Mouse (Mus musculus) liver, embryonic 12.5 days (tissue): ENCODE data around the gene Atg4d. TPM values are rescaled to one million over a fixed set of nuclear protein-coding genes. Genes with fewer than 3 reads are reported as not detected.
"Not testable (repeated sequence)": the region's sequence is repeated elsewhere in the genome, so short reads cannot be mapped to it uniquely, and the experiment has no call there.

Source experiments
- ATAC-seq: fragments of 200-750 bp; cut with Nextera tagmentation; 2 replicates; pipeline ENCODE4 v1.8.0; 2017; ENCODE audit warnings: moderate number of reproducible peaks, mild to moderate bottlenecking, moderate library complexity
- H3K27ac ChIP-seq: fragments of 300-500 bp; sonication (generic); 2 replicates; pipeline ENCODE4 v1.5.1; 2016; ENCODE audit warnings: mild to moderate bottlenecking
- H3K27me3 ChIP-seq: fragments of 300-500 bp; sonication (generic); replicated peaks from 2 replicates; pipeline ENCODE4 v1.6.1; 2016; ENCODE audit warnings: mild to moderate bottlenecking, moderate library complexity
- H3K36me3 ChIP-seq: fragments of 300-500 bp; sonication (generic); 2 replicates; pipeline ENCODE4 v1.6.1; 2016; ENCODE audit warnings: mild to moderate bottlenecking, moderate library complexity
- H3K4me1 ChIP-seq: fragments of 300-500 bp; sonication (generic); 2 replicates; pipeline ENCODE4 v1.6.1; 2016
- H3K4me2 ChIP-seq: fragments of 300-500 bp; sonication (generic); 2 replicates; pipeline ENCODE4 v1.6.1; 2016; ENCODE audit warnings: mild to moderate bottlenecking, moderate library complexity
- H3K4me3 ChIP-seq: fragments of 300-500 bp; sonication (generic); 2 replicates; pipeline ENCODE4 v1.5.1; 2016; ENCODE audit warnings: mild to moderate bottlenecking, moderate library complexity
- H3K9ac ChIP-seq: fragments of 300-500 bp; sonication (generic); 2 replicates; pipeline ENCODE4 v1.6.1; 2016; ENCODE audit warnings: mild to moderate bottlenecking, moderate library complexity
- H3K9me3 ChIP-seq: fragments of 300-500 bp; sonication (generic); replicated peaks from 2 replicates; pipeline ENCODE4 v1.6.1; 2016; ENCODE audit warnings: mild to moderate bottlenecking, moderate library complexity
- WGBS: fragments of 180-500 bp; shearing (Covaris S2); methylation state at CpG from one replicate; pipeline ENCODE4 v1.1.7; 2016; ENCODE audit not compliant: insufficient replicate concordance; 5-methylcytosine and 5-hydroxymethylcytosine counted together
- polyA plus RNA-seq: library from polyadenylated mRNA; unstranded; fragments of >200 nt; fragmentation: Nextera tagmentation; extraction: Ambion mirVana; gene quantifications from 2 replicates; pipeline ENCODE4 v1.2.1, GENCODE M21; 2016

Gene Atg4d
- polyA plus RNA-seq, result 85.7 and 85.9 TPM in 2 replicates

GRCm38 (mm10) chr9:21265000-21265561, at the start of gene Atg4d:
Gene Atg4d, plus strand, starts transcription at chr9:21265293.
- peaks cover 39% of the 10 kb centered on the region for H3K36me3 ChIP-seq
- peak; percentile 92 for ATAC-seq
- H3K4me1 ChIP-seq, result peaks cover 69% of the 10 kb centered on the region
- H3K4me3 ChIP-seq, result peak within 1 kb of the TSS; percentile 98
- peak within 1 kb of the TSS; percentile 83 for H3K4me2 ChIP-seq
- no peaks in the 10 kb centered on the region for H3K9me3 ChIP-seq
- H3K9ac ChIP-seq, result peak within 1 kb of the TSS; percentile 98
- no peaks in the 10 kb centered on the region for H3K27me3 ChIP-seq
- WGBS, result under 1% methylated on average over 49 of the region's 49 CpGs
- peak within 1 kb of the TSS; percentile 100 for H3K27ac ChIP-seq

GRCm38 (mm10) chr9:21216050-21216841, 48.8 kb upstream of the Atg4d start:
- Histone ChIP-seq H3K4me1 (peaks cover 10% of the 10 kb centered on the region), H3K9me3 (no peaks in the 10 kb centered on the region), H3K36me3 (no peaks in the 10 kb centered on the region), H3K27ac (no peak overlapping the region), H3K27me3 (peaks cover 17% of the 10 kb centered on the region), H3K4me3 (no peak overlapping the region), H3K4me2 (no peak overlapping the region), H3K9ac (no peak overlapping the region)
- ATAC-seq, result no peak
- WGBS, result 63% methylated on average over 25 of the region's 25 CpGs

DNA sequence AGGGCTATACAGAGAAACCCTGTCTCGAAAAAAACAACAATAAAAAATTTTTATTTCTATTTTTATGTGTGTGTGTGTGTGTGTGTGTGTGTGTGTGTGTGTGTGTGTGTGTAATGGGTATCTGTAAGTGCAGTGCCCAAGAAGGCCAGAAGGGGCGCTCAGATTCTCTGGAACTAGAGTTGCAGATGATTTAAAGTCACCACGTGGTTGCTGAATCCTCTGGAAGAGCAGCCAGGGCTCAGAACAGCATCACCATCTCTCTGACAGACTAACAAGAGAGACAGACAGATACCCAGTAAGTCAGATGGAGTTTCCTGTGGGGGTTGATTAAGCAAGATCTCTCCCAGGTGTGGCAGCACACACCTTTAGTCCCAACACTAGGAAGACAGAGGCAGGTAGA, 45.3 kb upstream of the Atg4d start:
- Histone ChIP-seq H3K4me1 (peaks cover 23% of the 10 kb centered on the region), H3K4me2 (no peak overlapping the region), H3K9ac (no peak overlapping the region), H3K9me3 (no peaks in the 10 kb centered on the region), H3K27ac (no peak overlapping the region), H3K27me3 (peaks cover 17% of the 10 kb centered on the region), H3K4me3 (no peak overlapping the region), H3K36me3 (no peaks in the 10 kb centered on the region)
- ATAC-seq, result no peak
- WGBS, result 49% methylated on average over 3 of the region's 3 CpGs

GRCm38 (mm10) chr9:21220490-21221382, 44.4 kb upstream of the Atg4d start:
- Histone ChIP-seq H3K9me3 (no peaks in the 10 kb centered on the region), H3K36me3 (no peaks in the 10 kb centered on the region), H3K4me3 (peak overlapping the region; percentile 54), H3K27me3 (peaks cover 17% of the 10 kb centered on the region), H3K4me2 (peak overlapping the region; percentile 72), H3K9ac (peak overlapping the region; percentile 62), H3K4me1 (peaks cover 32% of the 10 kb centered on the region), H3K27ac (peak overlapping the region; percentile 85)
- WGBS, result 3% methylated on average over 21 of the region's 21 CpGs
- peak; percentile 93 for ATAC-seq

GRCm38 (mm10) chr9:21221383-21221929, 43.6 kb upstream of the Atg4d start:
- Histone ChIP-seq H3K9ac (peak overlapping the region; percentile 62; the same call in 1 of the 2 replicates), H3K27me3 (peaks cover 13% of the 10 kb centered on the region), H3K36me3 (no peaks in the 10 kb centered on the region), H3K4me1 (peaks cover 37% of the 10 kb centered on the region), H3K27ac (peak overlapping the region; percentile 85), H3K4me3 (peak overlapping the region; percentile 54), H3K4me2 (peak overlapping the region; percentile 72), H3K9me3 (no peaks in the 10 kb centered on the region)
- WGBS, result 8% methylated on average over 7 of the region's 7 CpGs
- ATAC-seq, result peak; percentile 40; the same call in 1 of the 2 replicates

DNA sequence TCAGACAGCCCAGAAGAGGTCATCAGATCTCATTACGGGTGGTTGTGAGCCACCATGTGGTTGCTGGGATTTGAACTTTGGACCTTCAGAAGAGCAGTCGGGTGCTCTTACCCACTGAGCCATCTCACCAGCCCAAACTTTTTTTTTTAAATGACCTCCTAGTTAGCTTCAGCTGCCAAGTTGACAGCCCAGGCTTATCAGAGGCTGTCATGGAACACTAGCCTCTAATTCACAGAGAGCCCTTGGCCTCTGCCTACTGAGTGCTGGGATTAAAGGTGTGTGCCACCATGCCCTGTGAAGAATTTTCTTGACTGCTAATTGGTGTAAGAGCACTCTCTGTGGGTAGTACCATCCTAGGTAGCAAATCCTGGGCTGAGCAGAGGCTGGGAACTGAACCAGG, 41.6 kb upstream of the Atg4d start:
- H3K9ac ChIP-seq, H3K27me3 ChIP-seq, ATAC-seq, H3K36me3 ChIP-seq, H3K27ac ChIP-seq, H3K4me2 ChIP-seq, H3K4me3 ChIP-seq, H3K9me3 ChIP-seq: not testable (repeated sequence)
- 89% methylated on average over 2 of the region's 2 CpGs for WGBS
- H3K4me1 ChIP-seq, result peaks cover 55% of the 10 kb centered on the region

DNA sequence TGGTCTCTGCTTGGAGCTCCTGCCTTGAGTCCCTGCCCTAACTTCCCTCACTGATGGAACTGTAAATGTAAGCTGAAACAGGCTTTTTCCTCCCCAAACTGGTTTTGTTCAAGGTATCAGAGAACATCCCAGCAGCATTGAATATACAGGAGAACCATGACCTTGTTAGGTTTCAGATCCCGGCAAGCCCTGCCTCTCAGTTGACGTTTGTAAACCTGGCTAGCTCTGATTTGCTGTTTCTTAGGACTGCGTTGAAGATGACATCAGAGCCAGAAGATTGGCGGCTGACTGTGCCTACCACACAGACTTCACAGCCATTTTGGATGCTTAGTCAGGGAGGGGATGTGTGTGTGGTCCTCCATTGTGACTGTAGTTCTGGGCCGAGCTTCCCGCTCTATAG, 41.2 kb upstream of the Atg4d start:
- WGBS, result 80% methylated on average over 6 of the region's 6 CpGs
- Histone ChIP-seq H3K36me3 (peaks cover 3% of the 10 kb centered on the region), H3K27me3 (no peaks in the 10 kb centered on the region), H3K27ac (no peak overlapping the region), H3K9me3 (no peaks in the 10 kb centered on the region), H3K4me3 (no peak overlapping the region), H3K4me2 (no peak overlapping the region), H3K9ac (no peak overlapping the region), H3K4me1 (peaks cover 58% of the 10 kb centered on the region)
- ATAC-seq, result no peak

GRCm38 (mm10) chr9:21224576-21225414, 40.3 kb upstream of the Atg4d start:
- Histone ChIP-seq H3K4me1 (peaks cover 58% of the 10 kb centered on the region), H3K27ac (peak overlapping the region; percentile 64), H3K4me2 (peak overlapping the region; percentile 78), H3K9ac (peak overlapping the region; percentile 45; the same call in 1 of the 2 replicates), H3K9me3 (no peaks in the 10 kb centered on the region), H3K4me3 (peak overlapping the region; percentile 49), H3K27me3 (no peaks in the 10 kb centered on the region), H3K36me3 (peaks cover 12% of the 10 kb centered on the region)
- 20% methylated on average over 26 of the region's 26 CpGs for WGBS
- ATAC-seq, result peak; percentile 21; the same call in 1 of the 2 replicates

DNA sequence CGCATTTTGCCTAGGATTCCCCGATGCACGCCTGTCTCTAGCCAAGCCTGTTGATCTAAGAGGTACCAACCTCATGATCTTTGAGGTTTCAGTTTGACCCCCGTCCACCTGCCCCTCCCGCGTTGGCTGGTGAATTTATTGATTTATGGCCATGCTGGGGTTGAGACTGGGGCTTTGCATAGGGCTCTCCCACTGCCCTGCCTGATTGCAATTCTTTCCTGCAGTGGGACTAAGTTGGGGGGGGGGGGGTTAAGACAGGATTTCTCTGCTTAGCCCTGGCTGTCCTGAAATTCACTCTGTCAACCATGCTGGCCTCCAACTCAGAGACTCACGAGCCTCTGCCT, 39.7 kb upstream of the Atg4d start:
- Histone ChIP-seq H3K9ac (peak overlapping the region; percentile 45; the same call in 1 of the 2 replicates), H3K9me3 (no peaks in the 10 kb centered on the region), H3K4me2 (peak overlapping the region; percentile 78), H3K4me3 (peak overlapping the region; percentile 49), H3K36me3 (peaks cover 18% of the 10 kb centered on the region), H3K27me3 (no peaks in the 10 kb centered on the region), H3K4me1 (peaks cover 58% of the 10 kb centered on the region), H3K27ac (peak overlapping the region; percentile 64)
- WGBS, result 15% methylated on average over 7 of the region's 7 CpGs
- no peak for ATAC-seq

GRCm38 (mm10) chr9:21227342-21227741, 37.8 kb upstream of the Atg4d start:
- Histone ChIP-seq H3K4me2 (peak overlapping the region; percentile 66), H3K9me3 (no peaks in the 10 kb centered on the region), H3K9ac (peak overlapping the region; percentile 56), H3K27ac (peak overlapping the region; percentile 63), H3K36me3 (peaks cover 38% of the 10 kb centered on the region), H3K27me3 (no peaks in the 10 kb centered on the region), H3K4me1 (peaks cover 46% of the 10 kb centered on the region), H3K4me3 (peak overlapping the region; percentile 45)
- ATAC-seq, result peak; percentile 65
- WGBS, result 15% methylated on average over 16 of the region's 16 CpGs

GRCm38 (mm10) chr9:21231551-21231950, 33.5 kb upstream of the Atg4d start:
- Histone ChIP-seq H3K9me3 (no peaks in the 10 kb centered on the region), H3K4me2 (no peak overlapping the region), H3K27me3 (no peaks in the 10 kb centered on the region), H3K9ac (no peak overlapping the region), H3K4me3 (no peak overlapping the region), H3K4me1 (peaks cover 45% of the 10 kb centered on the region), H3K36me3 (peaks cover 80% of the 10 kb centered on the region), H3K27ac (no peak overlapping the region)
- WGBS, result 62% methylated on average over 23 of the region's 23 CpGs
- no peak for ATAC-seq
